Mouse (Mus musculus): ENCODE measurements around the gene Hamp2. TPM values are rescaled to one million over a fixed set of nuclear protein-coding genes. Genes with fewer than 3 reads are reported as not detected.
A peak's percentile ranks its signal among the peaks of the same experiment; 100 is the strongest.

Hamp2 gene
- polyA plus RNA-seq, 2 experiments: not detected

GRCm38 (mm10) chr7:30920217-30920616, 4.3 kb downstream of the Hamp2 start:
- no peak overlapping the region for H3K4me3 ChIP-seq (ENCODE audit: insufficient read depth in 1 of 2, low read depth in 2 of 2, low read length in 2 of 2)
- H3K9ac ChIP-seq (replicated peaks): no peak overlapping the region
- no peak overlapping the region for H3K4me2 ChIP-seq (ENCODE audit: low read depth)
- H3K4me1 ChIP-seq (replicated peaks; ENCODE audit: control insufficient read depth in 2 of 2, insufficient read depth in 2 of 2, low read length in 1 of 2): no peaks in the 10 kb centered on the region
- no peaks in the 10 kb centered on the region for H3K27me3 ChIP-seq (ENCODE audit: control insufficient read depth, insufficient read depth, low read length)
- no peaks in the 10 kb centered on the region for H3K9me3 ChIP-seq (ENCODE audit: control insufficient read depth, low read length)
- TF ChIP-seq CTCF (IDR thresholded peaks at IDR 0.05; ENCODE audit: low read depth) (no peak), EP300 (IDR thresholded peaks at IDR 0.05; ENCODE audit: low read depth) (no peak)
- H3K27ac ChIP-seq: no peak overlapping the region
- no peaks in the 10 kb centered on the region for H3K36me3 ChIP-seq (replicated peaks; ENCODE audit: control insufficient read depth, insufficient read depth, low read depth)
- ATAC-seq (ENCODE audit: insufficient read depth) (no peak), DNase-seq (ENCODE audit: low read depth in 3 of 3, low spot score in 3 of 3) (peak in 1 of 3 experiments; percentile 22)
- 36% methylated on average over 3 of the region's 3 CpGs for WGBS (ENCODE audit: insufficient replicate concordance)

- no peak for TF ChIP-seq CTCF (IDR thresholded peaks at IDR 0.05; ENCODE audit: low read depth)
- no peak for TF ChIP-seq EP300 (IDR thresholded peaks at IDR 0.05; ENCODE audit: low read depth)
- no peaks in the 10 kb centered on the region for H3K27me3 ChIP-seq (ENCODE audit: control insufficient read depth, insufficient read depth, low read length)
- H3K9me3 ChIP-seq (ENCODE audit: control insufficient read depth, low read length): no peaks in the 10 kb centered on the region
- no peak overlapping the region for H3K4me2 ChIP-seq (ENCODE audit: low read depth)
- no peak overlapping the region for H3K27ac ChIP-seq
- H3K36me3 ChIP-seq (replicated peaks; ENCODE audit: control insufficient read depth, insufficient read depth, low read depth): no peaks in the 10 kb centered on the region
- ATAC-seq (ENCODE audit: insufficient read depth) (no peak), DNase-seq (ENCODE audit: low read depth in 3 of 3, low spot score in 3 of 3) (no peak)
- H3K9ac ChIP-seq (replicated peaks): no peak overlapping the region
- WGBS (ENCODE audit: insufficient replicate concordance): 21% methylated on average over 4 of the region's 4 CpGs
- H3K4me1 ChIP-seq (replicated peaks; ENCODE audit: control insufficient read depth in 2 of 2, insufficient read depth in 2 of 2, low read length in 1 of 2): no peaks in the 10 kb centered on the region
- H3K4me3 ChIP-seq (ENCODE audit: insufficient read depth in 1 of 2, low read depth in 2 of 2, low read length in 2 of 2): no peak overlapping the region
Measured at GRCm38 (mm10) chr7:30917219-30917618, 7.3 kb downstream of the Hamp2 start.

GRCm38 (mm10) chr7:30916713-30917112, 7.8 kb downstream of the Hamp2 start:
- H3K4me1 ChIP-seq (replicated peaks; ENCODE audit: control insufficient read depth in 2 of 2, insufficient read depth in 2 of 2, low read length in 1 of 2): no peaks in the 10 kb centered on the region
- WGBS (ENCODE audit: insufficient replicate concordance): 31% methylated on average over 6 of the region's 6 CpGs
- ATAC-seq (ENCODE audit: insufficient read depth): no peak

GRCm38 (mm10) chr7:30914732-30915131, 9.7 kb downstream of the Hamp2 start, which contains the start of gene Mag:
TSS of gene Mag (minus strand) at chr7:30914873.
- WGBS (ENCODE audit: insufficient replicate concordance): 45% methylated on average over 8 of the region's 8 CpGs
- H3K27me3 ChIP-seq (ENCODE audit: control insufficient read depth, insufficient read depth, low read length): no peaks in the 10 kb centered on the region
- no peak for ATAC-seq (ENCODE audit: insufficient read depth)
- no peaks in the 10 kb centered on the region for H3K9me3 ChIP-seq (ENCODE audit: control insufficient read depth, low read length)
- H3K4me2 ChIP-seq (ENCODE audit: low read depth): no peak within 1 kb of the TSS
- no peak within 1 kb of the TSS for H3K27ac ChIP-seq
- H3K9ac ChIP-seq (replicated peaks): no peak within 1 kb of the TSS
- TF ChIP-seq EP300 (IDR thresholded peaks at IDR 0.05; ENCODE audit: low read depth) (no peak), CTCF (IDR thresholded peaks at IDR 0.05; ENCODE audit: low read depth) (no peak)
- DNase-seq (ENCODE audit: low read depth in 3 of 3, low spot score in 3 of 3): no peak
- no peaks in the 10 kb centered on the region for H3K4me1 ChIP-seq (replicated peaks; ENCODE audit: control insufficient read depth in 2 of 2, insufficient read depth in 2 of 2, low read length in 1 of 2)
- no peak within 1 kb of the TSS for H3K4me3 ChIP-seq (ENCODE audit: insufficient read depth in 1 of 2, low read depth in 2 of 2, low read length in 2 of 2)
- H3K36me3 ChIP-seq (replicated peaks; ENCODE audit: control insufficient read depth, insufficient read depth, low read depth): no peaks in the 10 kb centered on the region

More at GRCm38 (mm10) chr7:30916713-30917112, 7.8 kb downstream of the Hamp2 start:
- H3K9me3 ChIP-seq (ENCODE audit: control insufficient read depth, low read length): no peaks in the 10 kb centered on the region
- H3K4me3 ChIP-seq (ENCODE audit: insufficient read depth in 1 of 2, low read depth in 2 of 2, low read length in 2 of 2): no peak overlapping the region
- no peak for DNase-seq (ENCODE audit: low read depth in 3 of 3, low spot score in 3 of 3)
- no peak overlapping the region for H3K4me2 ChIP-seq (ENCODE audit: low read depth)
- H3K36me3 ChIP-seq (replicated peaks; ENCODE audit: control insufficient read depth, insufficient read depth, low read depth): no peaks in the 10 kb centered on the region
- H3K27me3 ChIP-seq (ENCODE audit: control insufficient read depth, insufficient read depth, low read length): no peaks in the 10 kb centered on the region
- TF ChIP-seq CTCF (IDR thresholded peaks at IDR 0.05; ENCODE audit: low read depth): no peak
- TF ChIP-seq EP300 (IDR thresholded peaks at IDR 0.05; ENCODE audit: low read depth): no peak
- H3K9ac ChIP-seq (replicated peaks): no peak overlapping the region
- no peak overlapping the region for H3K27ac ChIP-seq

- 36% methylated on average over 6 of the region's 6 CpGs for WGBS (ENCODE audit: insufficient replicate concordance)
Measured at GRCm38 (mm10) chr7:30909773-30910172, 14.7 kb downstream of the Hamp2 start.

More at GRCm38 (mm10) chr7:30909773-30910172, 14.7 kb downstream of the Hamp2 start:
- Histone ChIP-seq H3K4me1 (replicated peaks; ENCODE audit: control insufficient read depth in 2 of 2, insufficient read depth in 2 of 2, low read length in 1 of 2) (no peaks in the 10 kb centered on the region), H3K4me2 (ENCODE audit: low read depth) (no peak overlapping the region), H3K4me3 (ENCODE audit: insufficient read depth in 1 of 2, low read depth in 2 of 2, low read length in 2 of 2) (no peak overlapping the region), H3K27me3 (ENCODE audit: control insufficient read depth, insufficient read depth, low read length) (no peaks in the 10 kb centered on the region), H3K27ac (no peak overlapping the region), H3K36me3 (replicated peaks; ENCODE audit: control insufficient read depth, insufficient read depth, low read depth) (no peaks in the 10 kb centered on the region), H3K9ac (replicated peaks) (no peak overlapping the region), H3K9me3 (ENCODE audit: control insufficient read depth, low read length) (no peaks in the 10 kb centered on the region)
- no peak for DNase-seq (ENCODE audit: low read depth in 3 of 3, low spot score in 3 of 3)
- no peak for ATAC-seq (ENCODE audit: insufficient read depth)
- TF ChIP-seq EP300 (IDR thresholded peaks at IDR 0.05; ENCODE audit: low read depth) (no peak), CTCF (IDR thresholded peaks at IDR 0.05; ENCODE audit: low read depth) (no peak)
